Mouse (Mus musculus): ENCODE data around the gene Snrnp27. TPM values are rescaled to one million over a fixed set of nuclear protein-coding genes. Genes with fewer than 3 reads are reported as not detected.
A peak's percentile ranks its signal among the peaks of the same experiment; 100 is the strongest.

Gene Snrnp27
- polyA plus RNA-seq (2015; fragmentation: Nextera tagmentation; extraction: Ambion mirVana), result 103 and 108 TPM in 2 replicates

DNA sequence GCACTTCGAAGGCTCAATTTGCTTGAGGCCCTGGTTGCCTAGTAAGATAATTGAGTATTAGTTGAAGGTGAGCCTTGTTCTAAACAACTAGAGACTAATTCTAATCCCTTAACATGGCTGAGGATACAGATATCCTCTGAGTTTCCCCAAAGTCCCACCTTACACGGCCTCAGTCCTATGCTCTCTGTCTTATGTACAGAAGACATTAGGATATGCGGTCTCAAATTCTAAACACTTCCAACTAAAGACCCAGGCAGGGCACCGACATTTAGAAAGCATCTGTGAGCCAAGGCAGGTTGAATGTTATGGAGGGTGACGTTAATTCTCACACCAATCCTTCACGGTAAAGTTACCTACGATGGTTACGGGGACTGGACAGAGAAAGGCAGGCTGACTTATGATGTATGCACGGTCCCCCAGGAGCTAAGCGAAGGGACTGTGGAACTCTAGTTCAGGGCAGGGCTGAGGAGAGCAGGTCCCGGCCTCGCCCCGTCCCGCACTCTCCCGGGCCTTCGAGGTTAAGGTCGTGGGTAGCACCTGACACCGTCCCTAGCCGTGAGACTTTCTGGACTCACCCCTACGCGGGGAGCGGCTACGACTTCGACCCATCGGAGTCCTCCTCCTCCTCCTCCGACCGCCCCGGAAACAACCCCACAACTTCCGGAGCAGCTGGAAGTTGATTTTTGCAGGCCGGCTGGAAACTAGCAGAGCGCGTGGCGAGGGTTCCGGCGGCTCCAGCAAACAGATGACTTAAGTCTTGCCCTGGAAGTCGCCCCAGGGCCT, at the start of gene Snrnp27:
Snrnp27 (minus strand) TSS at position 651 of the 783 bp plus-strand sequence.
- Histone ChIP-seq H3K4me2 (peak within 1 kb of the TSS; percentile 56), H3K27me3 (no peaks in the 10 kb centered on the region), H3K4me3 (peak within 1 kb of the TSS; percentile 74), H3K36me3 (peaks cover 36% of the 10 kb centered on the region), H3K9me3 (no peaks in the 10 kb centered on the region), H3K4me1 (peaks cover 11% of the 10 kb centered on the region), H3K9ac (peak within 1 kb of the TSS; percentile 77), H3K27ac (peak within 1 kb of the TSS; percentile 80)
- WGBS, result 3% methylated on average over 36 of the region's 36 CpGs
- peak; percentile 75; the same call in 1 of the 2 replicates for ATAC-seq (ENCODE audit: insufficient number of reproducible peaks, low FRiP score, low TSS enrichment, low read depth)

DNA sequence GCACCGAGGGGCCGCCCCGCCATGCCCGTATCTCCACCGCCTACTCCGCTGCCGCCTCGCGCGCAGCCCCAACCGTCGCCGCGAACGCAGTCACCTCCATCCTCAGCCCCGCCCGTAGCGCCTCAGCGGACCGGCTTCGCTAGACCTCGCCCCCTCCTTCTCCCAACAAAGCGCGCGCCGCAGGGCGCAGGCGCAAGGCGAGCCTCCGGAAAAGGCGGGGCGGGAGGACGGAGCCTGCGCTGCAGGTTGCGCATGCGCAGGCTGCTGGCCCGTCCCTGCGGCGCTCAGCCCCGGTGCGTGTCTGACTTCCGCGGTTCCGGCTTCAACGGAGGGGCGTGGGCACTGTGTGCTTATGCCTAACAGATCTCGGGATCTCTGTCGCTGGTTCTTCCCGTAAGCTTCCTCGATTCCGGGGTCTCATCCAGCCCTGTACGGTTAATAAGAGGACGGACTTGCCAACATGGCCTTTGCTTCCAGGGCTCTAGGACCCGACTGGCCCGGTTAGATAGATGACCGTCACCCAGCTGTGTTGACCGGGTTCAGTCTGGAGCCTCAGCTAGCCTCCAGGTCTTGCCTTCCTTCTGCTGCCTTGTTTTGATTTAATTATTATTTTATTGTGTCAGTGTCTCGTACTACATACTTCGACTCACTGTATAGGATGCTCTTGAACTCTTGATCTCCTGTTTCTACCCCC, 49.0 kb upstream of the Snrnp27 start, which contains the start of gene Gmcl1:
Gmcl1 (minus strand) TSS at position 201 of the 694 bp plus-strand sequence.
- Histone ChIP-seq H3K27me3 (no peaks in the 10 kb centered on the region), H3K9me3 (no peaks in the 10 kb centered on the region), H3K4me3 (peak within 1 kb of the TSS; percentile 99), H3K27ac (peak within 1 kb of the TSS; percentile 75), H3K4me1 (peaks cover 10% of the 10 kb centered on the region), H3K4me2 (peak within 1 kb of the TSS; percentile 95), H3K36me3 (0 out of 2 replicates have a peak, but pooled peaks cover 4% of the 10 kb centered on the region), H3K9ac (peak within 1 kb of the TSS; percentile 90)
- under 1% methylated on average over 53 of the region's 59 CpGs for WGBS
- peak; percentile 93 for ATAC-seq (ENCODE audit: insufficient number of reproducible peaks, low FRiP score, low TSS enrichment, low read depth)

DNA sequence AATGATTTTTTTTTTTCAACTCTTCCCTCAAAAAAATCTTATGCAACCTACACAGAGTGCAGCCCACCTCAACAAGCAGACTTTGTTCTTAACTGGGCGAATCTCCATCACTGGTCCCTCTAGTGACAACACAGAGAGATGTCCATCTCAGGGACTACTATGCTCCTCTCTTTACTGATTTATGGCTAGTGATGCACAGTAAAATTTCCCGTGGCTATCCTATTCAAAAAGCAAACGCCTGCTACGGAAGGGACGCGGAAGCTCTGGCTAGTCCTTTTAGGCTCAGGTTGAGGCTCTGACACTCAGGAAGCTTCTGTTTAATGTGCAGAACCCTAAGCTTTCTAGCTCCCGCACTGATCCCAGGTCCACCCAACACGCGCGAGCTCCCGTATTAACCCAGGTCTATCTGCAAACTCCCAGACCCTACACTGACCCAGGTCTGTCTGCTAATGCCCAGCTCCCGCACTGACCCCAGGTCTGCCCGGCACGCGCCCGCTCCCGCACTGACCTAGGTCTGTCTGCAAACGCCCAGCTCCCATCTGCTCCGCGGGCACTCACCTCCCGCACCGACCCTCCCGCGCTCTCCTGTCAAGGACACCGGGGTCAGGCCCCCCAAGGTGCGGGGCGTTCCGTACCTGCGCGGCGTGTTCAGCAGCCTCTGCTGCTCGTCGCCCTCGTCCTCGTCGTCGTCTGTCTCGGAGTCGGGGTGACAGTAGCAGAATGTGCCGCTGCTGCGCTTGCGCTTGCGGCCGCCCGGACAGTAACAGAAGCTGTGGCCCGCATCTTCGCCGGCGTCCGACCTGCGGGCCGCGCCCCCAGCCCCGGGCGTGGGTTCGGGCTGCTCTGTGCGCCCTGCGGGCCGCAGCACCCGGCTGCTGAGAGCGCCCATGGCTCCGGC, 48.2 kb upstream of the Snrnp27 start:
- peak; percentile 64 for ATAC-seq (ENCODE audit: insufficient number of reproducible peaks, low FRiP score, low TSS enrichment, low read depth)
- Histone ChIP-seq H3K27me3 (no peaks in the 10 kb centered on the region), H3K4me3 (peak overlapping the region; percentile 99), H3K4me2 (peak overlapping the region; percentile 95), H3K27ac (peak overlapping the region; percentile 75), H3K36me3 (0 out of 2 replicates have a peak, but pooled peaks cover 4% of the 10 kb centered on the region), H3K9me3 (no peaks in the 10 kb centered on the region), H3K9ac (peak overlapping the region; percentile 90), H3K4me1 (peaks cover 10% of the 10 kb centered on the region)
- under 1% methylated on average over 61 of the region's 62 CpGs for whole genome bisulfite sequencing

DNA sequence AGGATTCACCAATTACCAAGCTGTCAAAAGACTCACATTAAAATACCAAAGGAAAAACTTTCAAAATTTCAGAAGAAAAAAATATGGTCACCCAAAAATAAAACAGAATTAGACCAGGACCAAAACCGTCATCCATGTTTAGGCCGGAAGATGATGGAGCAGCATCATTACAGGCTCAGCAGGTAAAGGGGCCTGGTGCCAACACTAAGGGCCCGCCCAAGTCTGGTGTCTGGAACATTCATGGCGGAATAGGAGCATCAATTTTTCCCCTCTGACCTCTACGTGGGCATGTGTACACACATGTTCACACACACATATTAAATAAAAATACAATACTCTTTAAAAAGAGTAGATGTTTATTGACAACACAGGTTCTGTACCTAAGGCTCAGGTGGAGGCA, 44.4 kb upstream of the Snrnp27 start:
- Histone ChIP-seq H3K4me2 (no peak overlapping the region), H3K4me1 (peaks cover 5% of the 10 kb centered on the region), H3K36me3 (peaks cover 4% of the 10 kb centered on the region; the same call in 1 of the 2 replicates), H3K9ac (no peak overlapping the region), H3K9me3 (no peaks in the 10 kb centered on the region), H3K27me3 (no peaks in the 10 kb centered on the region), H3K27ac (no peak overlapping the region), H3K4me3 (no peak overlapping the region)
- ATAC-seq (ENCODE audit: insufficient number of reproducible peaks, low FRiP score, low TSS enrichment, low read depth), result no peak
- 89% methylated on average over 5 of the region's 5 CpGs for WGBS

DNA sequence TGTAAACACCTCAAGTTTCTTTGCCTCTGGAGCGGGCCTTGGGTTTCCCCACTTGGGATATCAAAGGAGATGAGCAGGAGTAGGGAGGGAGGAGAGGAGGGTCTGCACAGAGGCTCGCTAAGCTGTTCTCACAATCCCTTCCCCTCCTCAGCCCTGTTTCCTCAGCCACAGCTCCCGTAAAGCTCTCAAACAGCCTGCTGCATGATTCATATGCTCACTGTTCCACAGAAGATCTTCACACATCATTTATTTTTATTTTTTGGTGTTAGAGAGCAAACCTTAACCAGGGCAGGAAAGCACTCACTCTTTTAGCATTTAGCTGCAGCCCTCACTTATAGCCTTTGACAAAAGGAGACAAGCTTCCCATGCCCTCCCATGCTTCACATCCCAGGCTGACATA, 37.7 kb upstream of the Snrnp27 start:
- Histone ChIP-seq H3K4me3 (no peak overlapping the region), H3K36me3 (peaks cover 18% of the 10 kb centered on the region), H3K4me2 (no peak overlapping the region)

DNA sequence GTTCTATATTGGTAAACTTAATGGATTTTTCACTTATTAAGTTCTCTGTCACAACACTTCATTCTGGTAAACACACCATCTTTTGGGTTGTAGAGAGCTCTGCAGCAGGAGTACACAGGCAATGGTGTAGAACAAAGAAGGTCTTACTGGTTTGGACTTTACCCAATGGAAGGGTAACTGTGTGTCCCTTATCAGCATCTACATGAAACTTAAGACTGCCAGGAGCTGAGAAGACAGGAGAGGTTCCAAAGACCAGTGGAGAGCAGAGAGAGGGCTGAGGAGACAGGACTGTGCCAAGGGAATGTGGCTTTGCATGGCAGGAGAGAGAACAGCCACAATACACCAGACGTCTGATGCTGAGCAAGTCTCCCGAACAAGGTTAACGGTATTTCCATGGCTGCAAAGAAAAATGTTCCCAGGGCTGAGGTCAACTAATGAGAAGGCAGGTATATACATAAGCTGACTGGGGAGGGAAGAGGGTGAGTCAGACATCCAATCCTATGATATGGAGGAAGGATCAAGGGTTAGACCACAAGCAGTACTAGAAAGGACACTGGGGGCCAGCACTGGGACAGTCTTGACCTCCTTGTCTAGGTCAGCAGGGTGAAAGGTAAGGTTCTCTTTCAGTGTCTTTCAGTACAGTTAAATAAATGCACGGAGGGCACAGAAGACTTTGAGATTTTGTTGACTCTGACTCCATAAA, 23.9 kb upstream of the Snrnp27 start:
- Histone ChIP-seq H3K27ac (no peak overlapping the region), H3K27me3 (no peaks in the 10 kb centered on the region), H3K4me2 (no peak overlapping the region), H3K4me1 (no peaks in the 10 kb centered on the region), H3K36me3 (peaks cover 46% of the 10 kb centered on the region), H3K4me3 (no peak overlapping the region), H3K9me3 (no peaks in the 10 kb centered on the region), H3K9ac (no peak overlapping the region)
- 82% methylated on average over 4 of the region's 4 CpGs for WGBS
- no peak for ATAC-seq (ENCODE audit: insufficient number of reproducible peaks, low FRiP score, low TSS enrichment, low read depth)

More for the DNA sequence above, 37.7 kb upstream of the Snrnp27 start:
- Histone ChIP-seq H3K27me3 (no peaks in the 10 kb centered on the region), H3K9me3 (no peaks in the 10 kb centered on the region), H3K27ac (no peak overlapping the region), H3K9ac (no peak overlapping the region), H3K4me1 (no peaks in the 10 kb centered on the region)
- no peak for ATAC-seq (ENCODE audit: insufficient number of reproducible peaks, low FRiP score, low TSS enrichment, low read depth)
- 62% methylated on average over 3 of the region's 3 CpGs for WGBS

DNA sequence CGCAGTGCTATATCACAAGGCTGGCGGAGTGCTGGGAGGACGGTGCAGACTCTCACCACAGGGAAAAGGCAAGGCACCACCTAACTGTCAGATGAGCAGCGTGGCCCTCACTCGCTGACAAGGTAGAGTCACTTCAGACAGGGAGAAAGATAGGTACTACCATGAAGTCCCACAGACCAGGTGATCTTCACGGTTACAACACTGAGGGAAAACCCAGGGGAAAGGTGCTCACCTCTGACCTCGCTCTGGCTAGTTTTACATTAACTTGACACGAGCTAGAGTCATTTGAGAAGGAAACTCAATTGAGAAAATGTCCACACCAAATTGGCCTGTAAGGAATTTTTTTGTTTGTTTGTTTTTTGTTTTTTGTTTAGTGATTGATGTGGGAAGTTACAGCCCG, 18.3 kb upstream of the Snrnp27 start:
- H3K4me1 ChIP-seq, result no peaks in the 10 kb centered on the region
- WGBS, result 90% methylated on average over 9 of the region's 9 CpGs
- peaks cover 82% of the 10 kb centered on the region for H3K36me3 ChIP-seq
- no peak overlapping the region for H3K27ac ChIP-seq
- H3K4me2 ChIP-seq, result no peak overlapping the region
- H3K27me3 ChIP-seq, result no peaks in the 10 kb centered on the region
- no peak for ATAC-seq (ENCODE audit: insufficient number of reproducible peaks, low FRiP score, low TSS enrichment, low read depth)
- no peaks in the 10 kb centered on the region for H3K9me3 ChIP-seq
- H3K9ac ChIP-seq, result no peak overlapping the region
- no peak overlapping the region for H3K4me3 ChIP-seq

DNA sequence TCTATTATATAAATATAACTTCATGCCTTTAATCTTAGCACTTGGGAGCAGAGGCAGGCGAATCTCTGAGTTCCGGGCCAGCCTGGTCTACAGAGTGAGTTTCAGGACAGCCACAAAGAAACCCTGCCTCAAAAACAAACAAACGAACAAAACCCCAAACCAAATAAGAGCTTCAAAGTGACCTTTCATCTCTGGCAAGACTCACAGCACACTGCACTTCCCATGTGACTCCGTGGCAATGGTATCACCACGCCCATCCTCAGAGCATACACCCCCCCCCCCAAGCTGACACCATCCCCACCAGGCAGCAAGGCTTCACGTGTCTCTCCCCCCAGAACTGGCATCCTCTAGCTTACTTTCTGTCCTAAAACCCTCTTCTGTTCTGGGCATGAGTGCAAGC, 13.6 kb upstream of the Snrnp27 start:
- 76% methylated on average over 6 of the region's 6 CpGs for WGBS
- peaks cover 82% of the 10 kb centered on the region for H3K36me3 ChIP-seq
- H3K4me2 ChIP-seq, result no peak overlapping the region
- ATAC-seq (ENCODE audit: insufficient number of reproducible peaks, low FRiP score, low TSS enrichment, low read depth), result no peak
- H3K27ac ChIP-seq, result no peak overlapping the region
- no peak overlapping the region for H3K4me3 ChIP-seq
- no peaks in the 10 kb centered on the region for H3K9me3 ChIP-seq
- no peaks in the 10 kb centered on the region for H3K4me1 ChIP-seq
- no peaks in the 10 kb centered on the region for H3K27me3 ChIP-seq
- H3K9ac ChIP-seq, result no peak overlapping the region

DNA sequence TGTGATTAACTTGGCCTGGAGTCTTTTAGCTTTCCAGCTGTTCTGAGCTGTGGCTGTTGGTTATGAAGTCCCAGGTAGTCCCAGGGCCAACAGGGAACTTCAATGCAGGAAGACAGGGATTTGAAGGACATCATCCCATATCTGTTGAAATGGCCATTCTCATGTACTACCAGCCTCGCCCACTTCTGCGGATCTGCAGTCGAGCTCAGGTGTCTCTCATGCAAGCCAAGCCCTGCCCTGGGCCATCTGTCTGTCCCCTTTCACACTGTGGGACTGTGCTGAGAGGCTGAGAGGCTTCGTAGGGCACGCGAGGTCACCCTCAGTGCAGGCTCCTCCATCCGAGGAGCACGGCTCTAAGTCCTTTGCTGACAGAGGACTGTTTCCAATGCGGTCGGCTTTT, 11.9 kb upstream of the Snrnp27 start:
- Histone ChIP-seq H3K27me3 (no peaks in the 10 kb centered on the region), H3K4me3 (no peak overlapping the region), H3K36me3 (peaks cover 70% of the 10 kb centered on the region), H3K9me3 (no peaks in the 10 kb centered on the region), H3K4me1 (no peaks in the 10 kb centered on the region), H3K4me2 (no peak overlapping the region), H3K9ac (no peak overlapping the region), H3K27ac (no peak overlapping the region)
- 81% methylated on average over 10 of the region's 10 CpGs for WGBS
- no peak for ATAC-seq (ENCODE audit: insufficient number of reproducible peaks, low FRiP score, low TSS enrichment, low read depth)

DNA sequence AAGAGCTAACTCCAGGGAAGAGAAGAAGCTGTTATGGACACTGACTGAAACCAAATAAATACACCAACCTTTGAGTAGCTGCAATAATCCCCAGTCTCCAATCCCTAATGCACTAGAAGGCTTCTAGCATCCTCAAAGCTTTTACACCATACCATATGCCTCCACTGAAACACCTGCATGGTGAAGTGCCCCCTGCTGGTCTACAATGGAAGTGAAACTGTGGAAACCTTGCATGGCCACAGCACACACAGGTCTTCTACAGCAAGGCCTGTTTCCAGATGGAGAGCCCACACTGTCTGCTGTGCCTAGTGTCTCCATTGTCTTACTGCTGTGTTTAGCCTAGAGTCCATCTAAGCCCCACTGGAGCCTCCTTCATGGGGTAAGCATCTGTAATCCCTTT, 10.1 kb upstream of the Snrnp27 start:
- Histone ChIP-seq H3K27ac (no peak overlapping the region), H3K9ac (no peak overlapping the region), H3K4me2 (no peak overlapping the region), H3K4me3 (no peak overlapping the region), H3K36me3 (peaks cover 68% of the 10 kb centered on the region), H3K4me1 (no peaks in the 10 kb centered on the region), H3K27me3 (no peaks in the 10 kb centered on the region), H3K9me3 (no peaks in the 10 kb centered on the region)
- no peak for ATAC-seq (ENCODE audit: insufficient number of reproducible peaks, low FRiP score, low TSS enrichment, low read depth)

DNA sequence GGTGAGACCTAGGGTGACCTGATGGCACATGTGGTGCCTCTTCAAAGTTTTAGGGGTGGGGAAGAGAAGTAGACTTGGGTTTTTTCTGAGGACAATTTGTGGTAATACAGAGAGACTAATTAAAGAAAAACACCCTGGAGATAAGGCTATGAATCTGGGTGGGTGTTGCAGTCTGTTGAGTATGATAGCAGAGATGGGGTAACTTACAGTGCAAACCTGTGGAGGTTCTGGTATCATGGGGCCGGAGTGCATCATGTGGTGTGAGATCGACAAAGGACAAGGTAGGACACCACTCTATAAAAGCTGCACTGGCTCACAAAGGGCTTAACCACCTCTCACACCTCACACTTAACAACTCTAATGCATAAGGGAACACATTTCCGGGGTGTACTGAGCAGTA, 5.3 kb upstream of the Snrnp27 start:
- Histone ChIP-seq H3K4me3 (no peak overlapping the region), H3K36me3 (peaks cover 34% of the 10 kb centered on the region), H3K4me2 (no peak overlapping the region), H3K27me3 (no peaks in the 10 kb centered on the region), H3K9me3 (no peaks in the 10 kb centered on the region), H3K4me1 (no peaks in the 10 kb centered on the region), H3K9ac (no peak overlapping the region), H3K27ac (no peak overlapping the region)
- WGBS, result 94% methylated on average over 3 of the region's 3 CpGs
- no peak for ATAC-seq (ENCODE audit: insufficient number of reproducible peaks, low FRiP score, low TSS enrichment, low read depth)

Measured in limb, embryonic 15.5 days (tissue).